Mouse (Mus musculus): ENCODE data around the gene Dcps. TPM values are rescaled to one million over a fixed set of nuclear protein-coding genes. Genes with fewer than 3 reads are reported as not detected.

The Dcps gene
- polyA plus RNA-seq, 1 experiment from 2014 or later: 81.0 TPM

GRCm38 (mm10) chr9:35105438-35105837, 70.4 kb downstream of the Dcps start:
- Histone ChIP-seq H3K4me3 (replicated peaks; ENCODE audit: low read depth, low read length) (no peak overlapping the region), H3K36me3 (ENCODE audit: control insufficient read depth, insufficient read depth, low read length) (no peaks in the 10 kb centered on the region), H3K9ac (replicated peaks; ENCODE audit: low read length) (no peak overlapping the region), H3K27me3 (ENCODE audit: control insufficient read depth, insufficient read depth, low read length) (no peaks in the 10 kb centered on the region), H3K9me3 (ENCODE audit: control insufficient read depth, low read length) (no peaks in the 10 kb centered on the region), H3K27ac (replicated peaks; ENCODE audit: low read depth, low read length) (no peak overlapping the region), H3K4me2 (ENCODE audit: low read length) (no peak overlapping the region), H3K4me1 (ENCODE audit: control insufficient read depth, insufficient read depth, low read length) (no peaks in the 10 kb centered on the region)
- DNase-seq (no peak), ATAC-seq (ENCODE audit: low FRiP score, low TSS enrichment) (no peak)
- 69% methylated on average over 2 of the region's 2 CpGs for WGBS

- Histone ChIP-seq H3K36me3 (ENCODE audit: control insufficient read depth, insufficient read depth, low read length) (no peaks in the 10 kb centered on the region), H3K27me3 (ENCODE audit: control insufficient read depth, insufficient read depth, low read length) (no peaks in the 10 kb centered on the region), H3K9ac (replicated peaks; ENCODE audit: low read length) (no peak overlapping the region), H3K27ac (replicated peaks; ENCODE audit: low read depth, low read length) (no peak overlapping the region), H3K9me3 (ENCODE audit: control insufficient read depth, low read length) (no peaks in the 10 kb centered on the region), H3K4me3 (replicated peaks; ENCODE audit: low read depth, low read length) (no peak overlapping the region), H3K4me1 (ENCODE audit: control insufficient read depth, insufficient read depth, low read length) (no peaks in the 10 kb centered on the region), H3K4me2 (ENCODE audit: low read length) (no peak overlapping the region)
- DNase-seq: no peak
- WGBS: 79% methylated on average over 4 of the region's 4 CpGs
- no peak for ATAC-seq (ENCODE audit: low FRiP score, low TSS enrichment)
These were observed 71.2 kb downstream of the Dcps start for GRCm38 (mm10) chr9:35104711-35105110.

GRCm38 (mm10) chr9:35098762-35099161, 77.1 kb downstream of the Dcps start:
- H3K4me3 ChIP-seq (replicated peaks; ENCODE audit: low read depth, low read length): no peak overlapping the region
- no peaks in the 10 kb centered on the region for H3K27me3 ChIP-seq (ENCODE audit: control insufficient read depth, insufficient read depth, low read length)
- H3K4me1 ChIP-seq (ENCODE audit: control insufficient read depth, insufficient read depth, low read length): no peaks in the 10 kb centered on the region
- no peak overlapping the region for H3K9ac ChIP-seq (replicated peaks; ENCODE audit: low read length)
- H3K9me3 ChIP-seq (ENCODE audit: control insufficient read depth, low read length): no peaks in the 10 kb centered on the region
- no peak overlapping the region for H3K27ac ChIP-seq (replicated peaks; ENCODE audit: low read depth, low read length)
- no peak for DNase-seq
- no peak for ATAC-seq (ENCODE audit: low FRiP score, low TSS enrichment)
- H3K4me2 ChIP-seq (ENCODE audit: low read length): no peak overlapping the region
- H3K36me3 ChIP-seq (ENCODE audit: control insufficient read depth, insufficient read depth, low read length): no peaks in the 10 kb centered on the region
- WGBS: 89% methylated on average over 4 of the region's 4 CpGs

- Histone ChIP-seq H3K9ac (replicated peaks; ENCODE audit: low read length) (no peak overlapping the region), H3K27ac (replicated peaks; ENCODE audit: low read depth, low read length) (no peak overlapping the region), H3K4me3 (replicated peaks; ENCODE audit: low read depth, low read length) (no peak overlapping the region), H3K4me2 (ENCODE audit: low read length) (no peak overlapping the region), H3K27me3 (ENCODE audit: control insufficient read depth, insufficient read depth, low read length) (no peaks in the 10 kb centered on the region), H3K36me3 (ENCODE audit: control insufficient read depth, insufficient read depth, low read length) (no peaks in the 10 kb centered on the region), H3K9me3 (ENCODE audit: control insufficient read depth, low read length) (no peaks in the 10 kb centered on the region), H3K4me1 (ENCODE audit: control insufficient read depth, insufficient read depth, low read length) (no peaks in the 10 kb centered on the region)
- WGBS: 94% methylated on average over 4 of the region's 4 CpGs
- no peak for ATAC-seq (ENCODE audit: low FRiP score, low TSS enrichment)
- no peak for DNase-seq
These were observed 78.0 kb downstream of the Dcps start for GRCm38 (mm10) chr9:35097901-35098300.

GRCm38 (mm10) chr9:35095726-35096125, 80.1 kb downstream of the Dcps start:
- 94% methylated on average over 1 of the region's 1 CpGs for WGBS
- no peaks in the 10 kb centered on the region for H3K4me1 ChIP-seq (ENCODE audit: control insufficient read depth, insufficient read depth, low read length)
- ATAC-seq (ENCODE audit: low FRiP score, low TSS enrichment) (no peak), DNase-seq (no peak)
- H3K27ac ChIP-seq (replicated peaks; ENCODE audit: low read depth, low read length): no peak overlapping the region
- no peaks in the 10 kb centered on the region for H3K27me3 ChIP-seq (ENCODE audit: control insufficient read depth, insufficient read depth, low read length)
- H3K4me2 ChIP-seq (ENCODE audit: low read length): no peak overlapping the region
- no peak overlapping the region for H3K9ac ChIP-seq (replicated peaks; ENCODE audit: low read length)
- H3K36me3 ChIP-seq (ENCODE audit: control insufficient read depth, insufficient read depth, low read length): no peaks in the 10 kb centered on the region
- no peaks in the 10 kb centered on the region for H3K9me3 ChIP-seq (ENCODE audit: control insufficient read depth, low read length)
- H3K4me3 ChIP-seq (replicated peaks; ENCODE audit: low read depth, low read length): no peak overlapping the region

- no peak for ATAC-seq (ENCODE audit: low FRiP score, low TSS enrichment)
- 92% methylated on average over 3 of the region's 3 CpGs for WGBS
These were observed 82.5 kb downstream of the Dcps start for GRCm38 (mm10) chr9:35093350-35093749.

GRCm38 (mm10) chr9:35092904-35093303, 83.0 kb downstream of the Dcps start:
- Histone ChIP-seq H3K4me3 (replicated peaks; ENCODE audit: low read depth, low read length) (no peak overlapping the region), H3K4me2 (ENCODE audit: low read length) (no peak overlapping the region), H3K9ac (replicated peaks; ENCODE audit: low read length) (no peak overlapping the region), H3K36me3 (ENCODE audit: control insufficient read depth, insufficient read depth, low read length) (no peaks in the 10 kb centered on the region), H3K27ac (replicated peaks; ENCODE audit: low read depth, low read length) (no peak overlapping the region), H3K4me1 (ENCODE audit: control insufficient read depth, insufficient read depth, low read length) (no peaks in the 10 kb centered on the region), H3K9me3 (ENCODE audit: control insufficient read depth, low read length) (no peaks in the 10 kb centered on the region), H3K27me3 (ENCODE audit: control insufficient read depth, insufficient read depth, low read length) (no peaks in the 10 kb centered on the region)
- 95% methylated on average over 2 of the region's 2 CpGs for WGBS
- ATAC-seq (ENCODE audit: low FRiP score, low TSS enrichment) (no peak), DNase-seq (no peak)

More at GRCm38 (mm10) chr9:35093350-35093749, 82.5 kb downstream of the Dcps start:
- Histone ChIP-seq H3K4me3 (replicated peaks; ENCODE audit: low read depth, low read length) (no peak overlapping the region), H3K36me3 (ENCODE audit: control insufficient read depth, insufficient read depth, low read length) (no peaks in the 10 kb centered on the region), H3K27me3 (ENCODE audit: control insufficient read depth, insufficient read depth, low read length) (no peaks in the 10 kb centered on the region), H3K9ac (replicated peaks; ENCODE audit: low read length) (no peak overlapping the region), H3K9me3 (ENCODE audit: control insufficient read depth, low read length) (no peaks in the 10 kb centered on the region), H3K4me2 (ENCODE audit: low read length) (no peak overlapping the region), H3K4me1 (ENCODE audit: control insufficient read depth, insufficient read depth, low read length) (no peaks in the 10 kb centered on the region), H3K27ac (replicated peaks; ENCODE audit: low read depth, low read length) (no peak overlapping the region)
- DNase-seq: no peak

Other genes with a start within 250 kb of the Dcps start
- gene St3gal4, start 56.8 kb downstream of the Dcps start, polyA plus RNA-seq (2014; fragmentation: Nextera tagmentation; extraction: Ambion mirVana): 11.1 and 12.5 TPM in 2 replicates
- gene Srpr, start 24.1 kb upstream of the Dcps start, polyA plus RNA-seq (2014; fragmentation: Nextera tagmentation; extraction: Ambion mirVana): 49.0 and 72.5 TPM in 2 replicates
- gene Tirap, start 24.2 kb upstream of the Dcps start, polyA plus RNA-seq (2014; fragmentation: Nextera tagmentation; extraction: Ambion mirVana): 4.0 and 6.3 TPM in 2 replicates
- gene Foxred1, start 35.0 kb upstream of the Dcps start, polyA plus RNA-seq (2014; fragmentation: Nextera tagmentation; extraction: Ambion mirVana): 32.9 and 40.6 TPM in 2 replicates
- 65.1 and 68.3 TPM in 2 replicates for gene Fam118b, start 91.7 kb upstream of the Dcps start, polyA plus RNA-seq (2014; fragmentation: Nextera tagmentation; extraction: Ambion mirVana)
- gene Rpusd4, start 91.8 kb upstream of the Dcps start, polyA plus RNA-seq (2014; fragmentation: Nextera tagmentation; extraction: Ambion mirVana): 18.1 and 19.4 TPM in 2 replicates
- 3.5 and 6.4 TPM in 2 replicates for gene Cdon, start 245.1 kb upstream of the Dcps start, polyA plus RNA-seq (2014; fragmentation: Nextera tagmentation; extraction: Ambion mirVana)

Data from midbrain, embryonic 14.5 days (tissue).